Mouse (Mus musculus): Measurements from ENCODE around the gene Cdc42ep5.

Gene Cdc42ep5

DNA sequence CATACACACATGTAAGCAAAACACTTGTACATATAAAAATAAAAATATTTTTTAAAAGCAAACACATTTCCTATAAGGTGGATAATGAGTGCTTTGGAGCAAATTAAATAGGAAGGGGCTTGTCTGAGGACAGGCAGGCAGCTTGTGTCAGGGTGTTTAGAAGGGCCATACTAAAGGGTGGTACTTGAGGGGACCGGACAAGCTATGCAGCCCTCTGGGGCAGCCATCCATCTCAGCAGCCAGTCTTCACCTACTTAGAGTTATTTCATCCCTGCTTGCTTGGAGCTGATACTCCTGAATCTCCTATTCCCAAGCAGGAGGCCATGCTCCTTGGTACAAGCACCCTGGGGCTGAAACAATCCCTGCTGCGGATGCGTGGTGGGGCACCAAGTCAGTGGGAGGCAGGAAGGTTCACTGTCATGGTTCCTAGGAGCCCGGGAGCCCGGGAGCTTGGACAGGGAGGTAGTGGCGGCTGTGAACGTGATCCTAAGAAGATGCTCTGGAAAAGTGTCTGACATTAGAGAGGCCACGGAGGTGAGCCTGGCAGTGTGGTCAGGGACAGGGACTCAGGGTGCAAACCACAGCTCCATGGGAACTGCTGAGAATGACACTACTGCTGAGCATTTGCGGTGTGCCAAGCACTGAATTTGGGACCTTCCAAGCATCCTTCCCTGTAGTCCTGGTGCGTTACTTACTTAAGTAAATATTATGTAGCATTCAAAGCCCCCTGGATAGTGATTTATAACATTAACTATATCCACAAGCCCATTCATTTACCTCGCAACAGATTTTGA lies 37.5 kb downstream of the Cdc42ep5 start:
- no peak for DNase-seq (ENCODE audit: low spot score)

DNA sequence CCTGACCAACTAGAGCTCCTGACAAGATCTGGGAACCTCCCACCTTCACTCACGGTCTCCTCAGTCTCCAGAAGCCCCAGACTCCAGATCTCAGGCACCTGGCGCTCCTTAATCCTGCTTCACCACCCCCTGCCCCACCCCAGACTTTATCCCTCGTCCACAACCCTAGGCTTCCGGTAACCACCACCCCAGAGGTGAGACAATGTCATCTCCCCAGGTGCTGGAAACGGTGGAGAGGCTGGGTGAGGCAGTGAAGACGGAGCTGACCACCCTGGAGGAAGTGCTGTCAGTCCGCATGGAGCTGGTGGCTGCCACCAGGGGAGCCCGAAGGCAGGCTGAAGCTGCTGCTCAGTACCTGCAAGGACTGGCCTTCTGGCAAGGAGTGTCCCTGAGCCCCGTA lies 39.4 kb downstream of the Cdc42ep5 start:
- no peak for DNase-seq (ENCODE audit: low spot score)

DNA sequence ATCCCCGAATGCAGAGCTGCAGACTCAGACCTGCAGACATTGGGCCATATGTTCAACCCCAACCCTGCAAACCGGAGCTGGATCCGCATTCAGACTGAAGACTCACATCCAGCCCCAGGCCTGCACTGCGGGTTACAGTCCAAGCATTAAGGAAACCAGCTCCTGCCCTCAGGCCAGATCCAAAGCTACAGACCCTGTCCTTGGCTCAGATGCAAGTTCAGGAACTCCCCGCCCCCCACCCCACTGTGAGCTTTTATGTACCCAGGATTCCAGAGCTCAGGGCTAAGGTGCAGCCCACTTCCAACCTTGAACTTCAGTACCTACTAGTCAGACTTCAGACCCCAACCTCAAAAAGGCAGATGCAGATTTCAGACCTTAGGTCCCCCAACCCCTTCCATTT lies 39.8 kb downstream of the Cdc42ep5 start:
- no peak for DNase-seq (ENCODE audit: low spot score)

DNA sequence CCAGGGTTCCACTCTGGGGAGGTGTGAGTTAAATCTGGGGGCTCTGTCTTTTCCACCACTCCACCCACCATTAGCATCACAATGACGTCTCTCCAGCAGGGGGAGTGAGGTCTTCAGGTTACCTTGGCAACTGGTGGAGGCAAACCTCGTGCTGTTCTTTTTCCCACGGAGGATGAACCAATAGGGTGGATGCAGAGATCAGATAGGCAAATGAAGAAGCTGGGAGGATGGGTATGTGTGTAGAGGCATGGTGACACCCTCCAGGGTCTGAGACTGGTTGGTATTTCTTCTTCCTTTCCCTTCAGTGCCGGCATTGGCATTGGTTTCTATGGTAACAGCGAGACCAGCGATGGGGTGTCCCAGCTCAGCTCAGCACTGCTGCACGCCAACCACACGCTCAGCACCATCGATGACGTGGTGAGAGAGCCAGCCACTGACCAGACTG lies 40.3 kb downstream of the Cdc42ep5 start:
- DNase-seq (ENCODE audit: low spot score): peak; percentile 90

DNA sequence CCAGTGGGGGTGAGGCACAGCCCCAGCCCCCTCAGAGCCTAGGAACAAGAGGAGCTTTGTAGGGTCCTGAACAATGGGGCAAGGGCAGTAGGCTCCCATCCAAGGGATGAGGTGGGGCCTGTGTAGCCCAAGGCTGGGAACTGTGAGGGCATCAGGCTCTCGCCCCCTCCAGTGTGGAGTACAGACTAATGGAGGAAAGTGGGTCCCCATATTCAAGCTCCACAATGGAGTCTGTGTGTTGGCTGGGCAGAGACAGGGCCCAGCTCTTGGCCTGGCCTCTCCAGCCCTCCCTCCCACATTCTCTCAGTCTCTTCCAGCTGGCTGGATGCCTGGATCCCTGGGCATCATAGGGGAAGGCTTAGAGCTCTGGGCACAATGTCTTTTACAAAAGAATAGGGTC lies 40.9 kb downstream of the Cdc42ep5 start:
- DNase-seq (ENCODE audit: low spot score): peak; percentile 36

DNA sequence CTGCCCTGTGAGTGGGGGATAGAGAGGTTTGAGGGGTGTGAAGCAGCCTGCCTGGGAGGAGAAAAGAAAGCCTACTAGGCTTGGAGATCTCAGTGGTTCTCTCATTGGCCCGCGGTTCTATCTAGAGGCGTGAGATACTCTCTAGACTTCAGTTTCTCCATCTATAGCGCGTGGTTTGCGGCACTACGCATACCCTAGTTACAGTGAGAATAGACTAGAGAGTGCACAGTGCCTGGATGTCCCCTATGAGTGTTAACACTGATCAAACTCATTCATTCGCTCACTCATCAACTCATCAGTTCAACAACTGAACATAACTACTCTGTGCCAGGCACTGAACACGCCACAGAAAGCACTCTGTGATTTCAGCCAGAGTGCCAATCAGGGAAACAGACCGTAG lies 41.9 kb downstream of the Cdc42ep5 start:
- DNase-seq (ENCODE audit: low spot score): no peak

DNA sequence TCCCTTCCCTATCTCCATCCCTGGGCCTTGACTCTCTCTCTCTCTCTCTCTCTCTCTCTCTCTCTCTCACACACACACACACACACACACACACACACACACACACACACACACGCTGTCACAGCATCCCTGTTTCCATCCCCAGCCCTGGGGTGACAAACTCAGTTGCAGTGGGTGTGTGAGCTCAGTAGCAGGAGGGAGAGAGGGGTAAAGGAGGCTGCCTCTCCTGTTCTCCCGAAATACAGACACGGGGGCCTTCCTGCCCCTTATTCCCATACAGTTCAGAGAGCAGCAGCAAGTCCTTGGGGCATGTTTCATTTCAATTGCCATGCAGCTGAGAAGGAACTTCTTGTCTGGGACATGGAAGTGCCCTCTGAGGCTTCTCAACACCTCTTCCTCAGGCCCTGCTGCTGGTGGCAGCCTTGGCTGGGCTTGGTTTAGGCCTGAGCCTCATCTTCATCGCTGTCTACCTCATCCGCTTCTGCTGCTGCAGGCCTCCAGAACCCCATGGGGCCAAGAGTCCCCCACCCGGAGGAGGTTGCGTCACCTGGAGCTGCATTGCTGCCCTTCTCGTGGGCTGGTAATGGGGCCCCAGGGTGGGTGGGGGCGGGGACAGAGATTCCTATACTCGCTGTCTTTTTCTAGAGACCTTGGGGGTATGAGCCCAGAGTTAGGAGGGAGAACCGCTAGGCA lies 42.4 kb downstream of the Cdc42ep5 start:
- no peak for DNase-seq (ENCODE audit: low spot score)

DNA sequence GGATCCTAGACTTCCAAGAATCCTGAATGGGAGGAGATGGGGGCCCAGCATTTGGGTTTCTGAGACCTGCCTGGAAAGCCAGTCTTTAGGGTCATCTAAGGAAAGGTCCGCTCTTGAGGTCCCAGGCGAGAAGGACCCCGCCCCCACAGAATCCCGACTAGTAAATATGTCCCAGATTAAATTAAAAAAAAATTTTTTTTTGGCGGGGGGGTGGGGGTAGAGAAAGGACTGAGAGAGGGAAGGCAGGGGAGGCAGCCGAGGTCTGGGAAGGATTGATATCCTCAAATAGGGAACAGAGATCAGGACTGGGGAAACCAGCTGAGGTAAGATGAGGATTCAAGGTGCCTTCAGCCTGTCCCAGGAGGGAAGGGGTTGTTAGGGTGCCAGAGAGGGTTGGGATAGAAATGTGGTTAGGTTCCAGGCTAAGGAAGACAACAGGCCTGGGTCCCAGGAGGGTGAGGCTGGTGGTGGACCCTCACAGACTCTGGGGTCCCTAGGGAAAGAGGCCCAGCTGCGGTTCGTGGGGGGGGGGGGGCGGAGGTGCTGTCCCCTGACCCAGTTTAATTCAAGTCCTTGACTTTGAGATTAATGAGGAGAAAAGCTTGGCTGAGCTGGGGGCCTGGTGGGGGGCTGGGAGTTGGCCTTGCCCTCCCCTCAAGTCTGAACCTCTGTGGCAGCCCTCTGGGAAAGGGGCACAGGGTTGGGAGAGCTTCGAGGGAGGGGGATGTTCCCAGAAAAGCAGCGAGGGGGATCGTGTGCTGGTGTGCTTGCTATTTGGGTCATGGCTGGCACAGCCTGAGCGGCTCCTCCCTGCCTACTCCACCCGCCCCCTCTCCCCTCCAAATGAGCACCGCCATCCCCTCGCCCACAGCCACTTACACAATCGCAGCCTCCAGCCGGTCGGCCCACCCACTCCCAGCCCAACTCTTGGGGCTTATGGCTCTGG lies 44.4 kb downstream of the Cdc42ep5 start:
- DNase-seq (ENCODE audit: low spot score): no peak

DNA sequence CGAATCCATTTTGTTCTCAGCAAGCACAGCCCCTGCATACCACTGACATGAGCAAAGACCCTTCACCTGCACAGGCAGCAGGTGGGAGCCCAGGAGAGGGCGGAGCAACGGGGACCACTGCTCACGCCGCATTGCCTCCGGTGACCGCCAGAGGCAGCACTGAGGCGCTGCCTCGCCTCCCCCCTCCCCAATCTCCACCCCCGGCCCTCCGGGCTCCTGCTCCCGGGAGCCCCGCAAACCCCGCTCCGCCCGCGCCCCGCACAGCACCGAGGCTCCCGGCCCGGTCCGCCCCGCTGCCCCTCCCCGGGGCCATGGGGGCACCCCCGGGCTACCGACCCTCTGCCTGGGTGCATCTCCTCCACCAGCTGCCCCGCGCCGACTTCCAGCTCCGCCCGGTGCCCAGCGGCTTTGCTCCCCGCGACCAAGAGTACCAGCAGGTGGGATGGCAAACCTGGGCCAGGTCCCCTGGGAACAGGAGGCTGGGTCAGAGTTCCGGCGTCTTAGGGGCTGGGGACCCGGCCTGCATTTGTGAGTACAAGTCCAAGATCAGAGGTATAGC lies 45.2 kb downstream of the Cdc42ep5 start, which contains the start of gene Ttyh1:
Gene Ttyh1, plus strand, starts transcription at position 65 of the 559 bp plus-strand sequence.
- DNase-seq (ENCODE audit: low spot score): peak; percentile 56

DNA sequence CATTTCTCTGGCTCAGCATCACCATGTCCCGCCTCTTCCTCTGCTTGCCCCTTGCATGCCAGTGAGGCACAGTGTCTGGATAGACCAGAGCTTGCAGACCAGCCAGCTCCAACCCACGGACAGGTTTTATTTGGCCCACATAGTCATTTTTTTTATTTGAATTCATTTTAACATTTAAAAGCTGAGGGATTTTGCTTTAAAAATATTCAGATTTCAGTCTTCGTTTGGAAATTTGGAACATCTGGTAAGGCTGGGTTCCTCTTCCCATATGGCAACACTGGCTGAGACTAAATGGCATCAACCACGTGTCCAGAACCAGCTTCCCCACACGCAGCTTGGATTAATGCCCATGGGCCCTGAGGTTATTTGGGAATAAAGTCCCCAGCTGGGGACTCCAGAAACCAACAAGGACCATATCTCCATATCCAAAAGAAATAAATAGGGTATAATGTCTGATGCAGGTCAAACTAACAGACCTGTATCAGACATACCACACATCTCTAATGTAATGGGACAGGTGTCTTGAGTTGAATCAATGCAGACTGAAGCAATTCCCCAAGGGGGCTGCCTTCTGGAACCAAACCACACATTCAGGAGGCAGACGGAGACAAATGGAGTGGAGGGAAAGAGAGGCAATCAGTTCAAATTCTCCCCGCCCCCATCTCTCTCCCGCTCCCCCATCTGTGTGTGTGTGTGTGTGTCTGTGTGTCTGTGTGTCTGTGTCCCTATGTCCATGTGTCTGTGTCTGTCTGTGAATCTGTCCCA lies 47.4 kb downstream of the Cdc42ep5 start:
- no peak for DNase-seq (ENCODE audit: low spot score)

DNA sequence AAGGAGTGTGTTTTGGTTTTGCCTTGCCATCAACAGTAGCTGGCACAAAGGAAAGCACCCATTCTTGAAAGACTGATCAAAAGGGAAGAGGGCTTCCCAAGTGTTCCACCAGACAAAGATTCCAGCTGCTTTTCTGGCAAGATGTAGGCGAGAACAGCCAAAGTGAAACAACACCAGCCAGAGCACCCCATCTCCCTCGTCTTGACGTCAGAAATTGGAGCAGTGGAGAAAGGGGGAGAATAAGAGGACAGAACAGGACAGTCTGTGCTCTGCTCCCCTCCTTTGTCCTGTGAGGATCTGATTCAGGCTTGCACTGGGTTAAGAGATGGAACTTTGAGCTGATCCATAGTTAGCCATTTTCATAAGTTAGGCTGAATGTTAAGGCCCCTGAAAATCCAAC lies 52.9 kb downstream of the Cdc42ep5 start:
- no peak for DNase-seq (ENCODE audit: low spot score)

DNA sequence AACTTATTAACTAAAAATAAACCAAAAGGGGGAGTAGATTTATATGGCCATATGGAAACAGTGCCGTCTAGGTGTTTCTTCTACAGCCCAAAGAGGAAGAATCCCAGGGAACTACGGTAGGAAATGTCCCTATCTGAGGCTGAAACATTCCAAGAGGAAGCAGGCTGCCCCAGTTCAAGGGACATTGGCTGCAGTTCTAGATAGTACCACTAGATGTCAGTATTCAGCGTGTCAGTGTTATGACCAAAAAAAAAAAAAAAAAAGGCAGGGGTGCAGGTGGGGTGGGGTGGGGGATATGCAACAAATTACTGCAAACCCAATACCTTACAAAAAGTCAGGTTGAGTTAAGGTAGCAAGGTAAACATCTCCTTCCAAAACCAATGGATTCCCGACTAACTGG lies 61.2 kb downstream of the Cdc42ep5 start:
- DNase-seq (ENCODE audit: low spot score): peak; percentile 77

Data from embryo, embryonic 10.5 days (tissue).